Mouse (Mus musculus): Measurements from ENCODE around the gene Scfd2.

GRCm38 (mm10) chr5:74302331-74302730 lies 229.2 kb downstream of the Scfd2 start:
- TF ChIP-seq CTCF (IDR thresholded peaks at IDR 0.05; ENCODE audit: control insufficient read depth, insufficient read depth, insufficient replicate concordance, low read depth, low read length) (no peak), POLR2A (IDR thresholded peaks at IDR 0.05; ENCODE audit: control insufficient read depth, low read depth, low read length) (no peak)

Measured in testis, adult 2 months (tissue).